Mouse (Mus musculus): Measurements from ENCODE around the gene Tubb3. TPM values are rescaled to one million over a fixed set of nuclear protein-coding genes. Genes with fewer than 3 reads are reported as not detected.
A peak's percentile ranks its signal among the peaks of the same experiment; 100 is the strongest.
"Not testable (repeated sequence)": the region's sequence is repeated elsewhere in the genome, so short reads cannot be mapped to it uniquely, and the experiment has no call there.

Gene Tubb3
- polyA plus RNA-seq, 1 experiment from 2014 or later = 3.9 TPM

DNA sequence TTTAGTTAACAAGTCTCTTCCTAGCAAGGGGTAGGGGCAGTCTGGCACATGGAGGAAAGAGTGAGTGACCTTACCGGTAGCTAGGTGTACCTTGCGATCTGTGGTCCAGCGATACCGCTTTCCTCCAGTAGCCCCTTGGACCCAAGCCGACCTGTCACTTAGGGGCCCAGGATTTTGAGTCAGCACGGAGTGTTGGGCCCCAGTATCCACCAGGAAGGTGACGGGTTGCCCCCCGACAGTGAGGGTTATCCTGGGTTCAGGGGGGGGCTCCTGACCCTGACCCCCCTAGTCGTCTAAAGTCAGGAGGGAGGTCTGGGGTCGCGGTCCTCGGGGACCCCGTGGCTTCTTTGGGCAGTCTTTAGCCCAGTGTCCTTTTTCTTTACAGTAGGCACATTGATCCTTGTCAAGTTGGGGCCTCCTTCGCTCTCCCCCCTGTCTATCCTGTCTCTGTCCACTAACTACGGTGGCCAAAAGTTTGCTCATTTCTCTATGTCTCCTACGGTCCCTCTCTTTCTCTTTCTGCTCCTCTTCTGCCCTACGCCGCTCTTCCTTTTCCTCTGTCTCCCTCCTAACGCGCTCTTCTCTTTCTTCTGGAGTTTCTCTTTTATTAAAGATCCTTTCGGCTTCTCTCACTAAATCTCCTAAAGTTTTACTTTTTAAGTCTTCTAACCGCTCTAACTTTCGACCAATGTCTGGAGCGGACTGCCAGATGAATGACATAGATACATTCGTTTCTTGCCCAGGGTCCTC is 20.6 kb downstream of the Tubb3 start:
- ChIA-PET CTCF (no interaction called here), POLR2A (no interaction called here)
- ATAC-seq (no peak), DNase-seq (ENCODE audit: low read depth, low spot score) (no peak)
- no peak for TF ChIP-seq CTCF (IDR thresholded peaks at IDR 0.05)
- in situ Hi-C loops (cut with MboI; ENCODE audit: low pct_unique_long_range_greater_than_20kb) = no loop called here
- H3K27me3 ChIP-seq = no peaks in the 10 kb centered on the region

DNA sequence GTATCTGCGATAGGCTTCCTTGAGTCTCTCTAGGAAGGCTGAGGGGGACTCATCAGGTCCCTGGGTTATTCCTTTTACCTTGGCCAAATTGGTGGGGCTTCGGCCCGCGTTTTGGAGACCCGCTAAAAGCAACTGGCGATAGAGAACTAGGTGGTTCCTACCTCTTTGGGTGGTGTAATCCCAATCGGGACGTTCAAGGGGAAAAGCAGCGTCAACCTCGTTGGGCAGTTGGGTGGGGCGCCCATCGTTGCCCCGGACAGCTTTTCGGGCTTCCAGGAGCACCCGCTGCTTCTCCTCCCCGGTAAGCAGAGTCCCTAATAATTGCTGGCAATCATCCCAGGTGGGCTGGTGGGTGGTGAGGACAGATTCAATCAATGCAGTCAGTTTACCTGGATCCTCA is 21.2 kb downstream of the Tubb3 start:
- in situ Hi-C loops (cut with MboI; ENCODE audit: low pct_unique_long_range_greater_than_20kb) = no loop called here
- no peak for TF ChIP-seq CTCF (IDR thresholded peaks at IDR 0.05)
- DNase-seq (ENCODE audit: low read depth, low spot score) = no peak
- POLR2A ChIA-PET = no interaction called here
- H3K27me3 ChIP-seq = no peaks in the 10 kb centered on the region
- no peak for ATAC-seq
- CTCF ChIA-PET = no interaction called here

DNA sequence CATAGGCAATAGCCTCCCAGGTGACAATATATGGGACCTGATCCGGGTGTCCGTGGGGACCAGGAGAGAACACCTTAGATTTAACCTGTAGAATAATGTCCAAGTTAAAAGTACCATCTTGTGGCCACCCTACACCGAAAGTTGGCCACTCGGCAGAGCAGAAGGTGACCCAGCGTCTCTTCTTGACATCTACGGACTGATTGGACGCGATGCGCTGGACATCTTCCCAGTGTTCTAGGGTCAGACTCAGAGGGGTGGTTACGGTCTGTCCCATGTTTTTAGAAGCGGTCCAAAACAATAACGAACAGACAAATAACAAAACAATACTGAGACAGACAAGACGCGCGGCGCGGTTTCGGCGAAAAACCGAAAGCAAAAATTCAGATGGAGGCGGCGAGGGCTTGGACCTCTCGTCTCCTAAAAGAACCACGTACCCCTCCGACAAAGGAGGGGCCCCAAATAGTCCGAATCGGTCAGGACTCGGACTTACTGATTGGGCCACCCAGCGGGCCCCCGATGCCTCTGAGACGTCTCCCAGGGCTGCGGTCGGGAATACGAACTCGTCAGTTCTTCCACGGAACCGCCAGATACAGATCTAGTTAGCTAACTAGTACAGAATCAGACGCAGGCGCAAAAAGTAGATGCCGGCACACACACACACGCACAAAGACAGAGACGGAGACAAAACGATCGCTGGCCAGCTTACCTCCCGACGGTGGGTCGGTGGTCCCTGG is 22.2 kb downstream of the Tubb3 start:
- POLR2A ChIA-PET; CTCF ChIA-PET; H3K27me3 ChIP-seq; in situ Hi-C loops (cut with MboI; ENCODE audit: low pct_unique_long_range_greater_than_20kb); ATAC-seq; DNase-seq (ENCODE audit: low read depth, low spot score): not testable (repeated sequence)

DNA sequence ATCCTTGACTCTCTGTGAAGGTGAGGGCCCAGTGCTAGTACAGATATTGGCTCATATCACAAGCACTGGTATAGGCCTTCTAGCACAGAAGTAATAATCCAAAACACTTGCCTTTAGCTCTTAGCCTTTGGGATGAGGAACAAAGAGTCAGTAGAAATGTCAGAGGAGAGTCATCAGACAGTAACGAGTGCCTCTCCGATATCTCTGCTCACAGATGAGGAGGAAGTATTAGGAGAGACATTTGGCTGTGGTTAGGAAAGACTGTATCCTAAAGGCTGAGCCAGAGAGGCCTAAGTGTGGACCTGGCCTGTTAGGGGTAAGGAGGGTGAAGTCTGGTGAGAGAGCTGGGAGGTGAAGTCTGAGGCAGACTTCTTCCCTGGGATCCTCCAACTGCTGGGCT is 30.6 kb downstream of the Tubb3 start:
- ChIA-PET POLR2A (no interaction called here), CTCF (interaction anchor here (2.0 kb wide), 1 partner anchor 36 kb away, joined by 7 read pairs; the partner anchor contains the start of gene Mc1r)
- no peak for ATAC-seq
- peaks cover 5% of the 10 kb centered on the region for H3K27me3 ChIP-seq
- in situ Hi-C loops (cut with MboI; ENCODE audit: low pct_unique_long_range_greater_than_20kb) = no loop called here
- no peak for TF ChIP-seq CTCF (IDR thresholded peaks at IDR 0.05)
- no peak for DNase-seq (ENCODE audit: low read depth, low spot score)

DNA sequence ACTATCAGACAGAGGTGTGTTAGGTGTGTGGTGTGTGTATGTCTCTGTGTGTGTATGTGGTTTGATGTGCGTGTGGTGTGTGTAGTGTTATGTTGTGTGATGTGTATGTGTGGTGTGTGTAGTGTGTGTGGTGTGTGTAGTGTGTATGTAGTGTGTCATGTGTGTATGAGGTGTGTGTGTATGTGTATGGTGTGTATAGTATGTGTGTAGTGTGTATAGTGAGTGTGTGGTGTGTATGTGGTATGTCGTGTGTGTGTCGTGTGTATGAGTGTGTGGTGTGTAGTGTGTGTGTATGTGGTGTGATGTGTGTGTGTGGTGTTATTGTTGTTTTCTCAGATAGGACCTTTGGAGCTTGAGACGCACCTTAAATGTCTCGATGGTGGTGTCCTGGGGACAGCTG is 31.1 kb downstream of the Tubb3 start:
- no peak for ATAC-seq
- peaks cover 5% of the 10 kb centered on the region for H3K27me3 ChIP-seq
- DNase-seq (ENCODE audit: low read depth, low spot score) = no peak
- TF ChIP-seq CTCF (IDR thresholded peaks at IDR 0.05) = no peak
- ChIA-PET POLR2A (no interaction called here), CTCF (interaction anchor here (1.1 to 2.0 kb wide), 6 partner anchors 10 to 72 kb away, joined by 3 to 7 read pairs (median 5); partner anchors contain the start of genes Mc1r and Tubb3)
- in situ Hi-C loops (cut with MboI; ENCODE audit: low pct_unique_long_range_greater_than_20kb) = no loop called here

DNA sequence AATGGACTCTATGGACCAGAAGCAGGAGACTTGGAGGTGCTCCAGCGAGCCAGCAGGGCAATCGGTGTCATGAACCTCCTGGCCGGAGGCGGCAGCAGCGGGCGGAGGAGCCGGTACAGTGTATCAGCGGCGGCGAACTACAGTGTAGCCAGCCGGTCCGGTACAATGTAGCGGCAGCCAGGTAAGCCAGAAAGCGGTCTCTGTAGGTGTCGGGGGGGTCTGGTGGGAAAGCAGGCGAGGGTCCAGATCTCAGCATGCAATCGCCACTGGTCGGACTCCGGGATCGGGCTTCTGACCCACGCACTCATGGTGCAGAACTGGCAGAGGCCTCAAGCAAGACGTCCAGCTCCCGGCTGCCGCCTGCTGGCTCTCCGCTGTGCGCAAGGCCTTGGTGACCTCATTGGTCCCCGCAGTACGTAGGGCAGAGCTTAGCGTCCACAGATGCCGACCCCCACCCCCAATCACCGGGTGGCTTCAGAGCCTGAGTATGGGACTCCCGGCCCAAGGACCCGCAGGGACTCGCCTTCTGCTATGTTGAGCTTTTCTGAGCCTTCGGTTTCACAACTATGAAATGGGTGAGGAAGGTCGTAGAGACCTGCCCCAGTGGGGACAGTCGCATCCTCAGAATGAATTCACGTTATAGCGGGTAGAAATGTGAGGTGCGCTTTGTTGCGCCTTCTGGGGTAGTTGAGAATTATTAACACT is 31.8 kb downstream of the Tubb3 start:
- in situ Hi-C loops (cut with MboI; ENCODE audit: low pct_unique_long_range_greater_than_20kb) = no loop called here
- peaks cover 5% of the 10 kb centered on the region for H3K27me3 ChIP-seq
- TF ChIP-seq CTCF (IDR thresholded peaks at IDR 0.05) = peak; percentile 98
- ChIA-PET POLR2A (no interaction called here), CTCF (interaction anchor here (0.8 to 2.0 kb wide), 11 partner anchors 9 to 72 kb away, joined by 3 to 7 read pairs (median 4); partner anchors contain the start of genes Mc1r, Tcf25 and Tubb3)
- ATAC-seq = peak; percentile 85
- DNase-seq (ENCODE audit: low read depth, low spot score) = peak; percentile 84

- ATAC-seq (no peak), DNase-seq (ENCODE audit: low read depth, low spot score) (no peak)
- H3K27me3 ChIP-seq = peaks cover 3% of the 10 kb centered on the region
- TF ChIP-seq CTCF (IDR thresholded peaks at IDR 0.05) = no peak
- ChIA-PET CTCF (interaction anchor here (0.8 to 2.0 kb wide), 10 partner anchors 9 to 71 kb away, joined by 3 to 7 read pairs (median 4); partner anchors contain the start of genes Mc1r, Tcf25 and Tubb3), POLR2A (interaction anchor here (0.5 to 0.9 kb wide), 2 partner anchors 12 to 31 kb away, joined by 3 read pairs; no protein-coding TSS in a partner anchor)
- in situ Hi-C loops (cut with MboI; ENCODE audit: low pct_unique_long_range_greater_than_20kb) = no loop called here
These were observed 32.3 kb downstream of the Tubb3 start for GRCm38 (mm10) chr8:123443576-123443921.

DNA sequence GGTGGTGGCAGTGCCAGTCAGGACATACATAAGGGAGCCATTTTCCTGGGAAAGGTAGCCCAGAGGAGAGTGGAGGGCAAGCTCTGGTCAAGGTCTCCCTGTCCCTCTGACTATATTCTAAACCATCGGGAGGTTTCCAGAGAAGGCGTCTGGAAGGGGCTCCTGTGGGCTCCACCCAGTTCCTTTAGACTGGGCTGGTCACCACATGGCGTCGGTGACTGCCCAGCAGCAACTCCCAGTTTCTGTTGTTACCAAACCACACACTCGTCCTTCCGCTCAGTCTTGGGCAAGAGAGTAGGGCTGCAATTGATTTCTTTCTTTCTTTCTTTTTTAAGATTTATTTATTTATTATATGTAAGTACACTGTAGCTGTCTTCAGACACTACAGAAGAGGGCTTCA is 32.9 kb downstream of the Tubb3 start:
- ChIA-PET POLR2A (interaction anchor here (0.5 to 0.9 kb wide), 2 partner anchors 11 to 31 kb away, joined by 3 read pairs; no protein-coding TSS in a partner anchor), CTCF (interaction anchor here (1.3 to 1.4 kb wide), 2 partner anchors 10 to 70 kb away, joined by 3 to 4 read pairs; partner anchors contain the start of gene Tcf25)
- DNase-seq (ENCODE audit: low read depth, low spot score) (no peak), ATAC-seq (no peak)
- in situ Hi-C loops (cut with MboI; ENCODE audit: low pct_unique_long_range_greater_than_20kb) = no loop called here
- TF ChIP-seq CTCF (IDR thresholded peaks at IDR 0.05) = no peak
- H3K27me3 ChIP-seq = no peaks in the 10 kb centered on the region

- no peaks in the 10 kb centered on the region for H3K27me3 ChIP-seq
- POLR2A ChIA-PET = no interaction called here
- CTCF ChIA-PET = no interaction called here
- in situ Hi-C loops (cut with MboI; ENCODE audit: low pct_unique_long_range_greater_than_20kb) = no loop called here
- ATAC-seq = no peak
- DNase-seq (ENCODE audit: low read depth, low spot score) = no peak
- TF ChIP-seq CTCF (IDR thresholded peaks at IDR 0.05) = no peak
These were observed 34.8 kb downstream of the Tubb3 start for GRCm38 (mm10) chr8:123445981-123446380.

GRCm38 (mm10) chr8:123446799-123447198 is 35.6 kb downstream of the Tubb3 start:
- TF ChIP-seq CTCF (IDR thresholded peaks at IDR 0.05) = no peak
- DNase-seq (ENCODE audit: low read depth, low spot score) (no peak), ATAC-seq (no peak)
- no peaks in the 10 kb centered on the region for H3K27me3 ChIP-seq
- POLR2A ChIA-PET = no interaction called here
- CTCF ChIA-PET = no interaction called here
- in situ Hi-C loops (cut with MboI; ENCODE audit: low pct_unique_long_range_greater_than_20kb) = no loop called here

All from Patski (cell line).